Mouse (Mus musculus) G1E (cell line): Measurements from ENCODE around the gene Cenpa. TPM values are rescaled to one million over a fixed set of nuclear protein-coding genes. Genes with fewer than 3 reads are reported as not detected.

Experiments used
- ATAC-seq: 2 replicates; pipeline ENCODE4 v1.8.0; 2016; ENCODE audit warnings: mild to moderate bottlenecking; ENCODE audit not compliant: insufficient number of reproducible peaks, poor library complexity, low FRiP score, severe bottlenecking; ENCODE audit errors: extremely low read depth
- DNase-seq: peaks from one replicate; pipeline ENCODE4 v3.0.0; 2012; ENCODE audit warnings: low spot score
- H3K27me3 ChIP-seq: 2 replicates; pipeline ENCODE4 v1.6.1; 2012; ENCODE audit warnings: mild to moderate bottlenecking, low read length, inconsistent platforms; ENCODE audit not compliant: insufficient read depth
- H3K36me3 ChIP-seq: replicated peaks from 2 replicates; pipeline ENCODE3; 2012; ENCODE audit warnings: mild to moderate bottlenecking, inconsistent platforms
- H3K4me1 ChIP-seq: 2 replicates; pipeline ENCODE4 v1.6.1; 2012; ENCODE audit warnings: low read depth, low read length, inconsistent platforms, mixed read lengths; ENCODE audit not compliant: insufficient read depth
- H3K4me3 ChIP-seq: 2 replicates; pipeline ENCODE4 v1.5.1; 2012; ENCODE audit warnings: low read depth, mild to moderate bottlenecking, inconsistent platforms, low read length, moderate library complexity, mixed read lengths
- H3K9me3 ChIP-seq: replicated peaks from 2 replicates; pipeline ENCODE4 v1.6.1; 2012; ENCODE audit warnings: inconsistent platforms
- CTCF ChIP-seq: IDR thresholded peaks from 2 replicates; pipeline ENCODE4 v1.5.1; 2012; ENCODE audit warnings: low read depth, low read length, inconsistent platforms, mixed read lengths
- GATA1 ChIP-seq: IDR thresholded peaks from 2 replicates; pipeline ENCODE4 v1.6.1; 2012; ENCODE audit warnings: borderline replicate concordance, low read length, inconsistent platforms, mixed read lengths
- GATA2 ChIP-seq: IDR thresholded peaks from 2 replicates; pipeline ENCODE4 v1.6.1; 2012; ENCODE audit warnings: low read depth, low read length, inconsistent platforms, borderline replicate concordance
- POLR2AphosphoS5 ChIP-seq: IDR thresholded peaks from 2 replicates; pipeline ENCODE4 v1.6.1; 2012; ENCODE audit warnings: low read depth, low read length, inconsistent platforms; ENCODE audit not compliant: insufficient replicate concordance
- TAL1 ChIP-seq: conservative IDR thresholded peaks from 2 replicates; pipeline ENCODE4 v1.6.1; 2012; ENCODE audit warnings: low read depth, low read length, inconsistent platforms, mixed read lengths
- polyA plus RNA-seq: library from polyadenylated mRNA; stranded (reverse); fragments of >175 nt; gene quantifications from 2 replicates; pipeline ENCODE4 v1.2.3, GENCODE M21; 2012
- total RNA-seq, 2 experiments: library from RNA; stranded (forward) in 1 of 2; stranded (reverse) in 1 of 2; fragments of 200-1000 nt in 1 of 2; fragments of >200 nt in 1 of 2; fragmentation: Nextera tagmentation in 1 of 2; gene quantifications; 2 replicates each; pipeline ENCODE4 v1.2.3; 2014 to 2017

Cenpa gene
- total and polyA plus RNA-seq, 3 experiments = 113 to 307 (median 203) TPM

- ATAC-seq = no peak
- Histone ChIP-seq H3K4me3 (no peak overlapping the region), H3K9me3 (no peaks in the 10 kb centered on the region; the same call in 1 of the 2 replicates), H3K4me1 (no peaks in the 10 kb centered on the region; the same call in 1 of the 2 replicates), H3K27me3 (peaks cover 16% of the 10 kb centered on the region; the same call in 1 of the 2 replicates), H3K36me3 (no peaks in the 10 kb centered on the region)
- TF ChIP-seq POLR2AphosphoS5 = no peak
- TF ChIP-seq GATA2 = no peak
- TF ChIP-seq CTCF = no peak
- no peak for TF ChIP-seq TAL1
- TF ChIP-seq GATA1 = no peak
- no peak for DNase-seq
These were observed 45.3 kb upstream of the Cenpa start for GRCm38 (mm10) chr5:30621211-30621790.

DNA sequence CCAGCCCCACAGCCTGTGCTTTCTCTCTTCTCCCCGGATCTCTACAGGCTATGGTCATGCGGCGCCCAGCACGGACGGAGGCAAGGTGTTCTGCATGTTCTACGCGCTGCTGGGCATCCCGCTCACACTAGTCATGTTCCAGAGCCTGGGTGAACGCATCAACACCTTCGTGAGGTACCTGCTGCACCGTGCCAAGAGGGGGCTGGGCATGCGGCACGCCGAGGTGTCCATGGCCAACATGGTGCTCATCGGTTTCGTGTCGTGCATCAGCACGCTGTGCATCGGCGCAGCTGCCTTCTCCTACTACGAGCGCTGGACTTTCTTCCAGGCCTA lies 44.8 kb upstream of the Cenpa start:
- ATAC-seq (no peak), DNase-seq (no peak)
- Histone ChIP-seq H3K36me3 (no peaks in the 10 kb centered on the region), H3K27me3 (peaks cover 20% of the 10 kb centered on the region), H3K4me1 (no peaks in the 10 kb centered on the region; the same call in 1 of the 2 replicates), H3K4me3 (no peak overlapping the region; the same call in 1 of the 2 replicates), H3K9me3 (no peaks in the 10 kb centered on the region; the same call in 1 of the 2 replicates)
- TF ChIP-seq TAL1 (no peak), POLR2AphosphoS5 (no peak), CTCF (no peak), GATA2 (no peak), GATA1 (no peak)

DNA sequence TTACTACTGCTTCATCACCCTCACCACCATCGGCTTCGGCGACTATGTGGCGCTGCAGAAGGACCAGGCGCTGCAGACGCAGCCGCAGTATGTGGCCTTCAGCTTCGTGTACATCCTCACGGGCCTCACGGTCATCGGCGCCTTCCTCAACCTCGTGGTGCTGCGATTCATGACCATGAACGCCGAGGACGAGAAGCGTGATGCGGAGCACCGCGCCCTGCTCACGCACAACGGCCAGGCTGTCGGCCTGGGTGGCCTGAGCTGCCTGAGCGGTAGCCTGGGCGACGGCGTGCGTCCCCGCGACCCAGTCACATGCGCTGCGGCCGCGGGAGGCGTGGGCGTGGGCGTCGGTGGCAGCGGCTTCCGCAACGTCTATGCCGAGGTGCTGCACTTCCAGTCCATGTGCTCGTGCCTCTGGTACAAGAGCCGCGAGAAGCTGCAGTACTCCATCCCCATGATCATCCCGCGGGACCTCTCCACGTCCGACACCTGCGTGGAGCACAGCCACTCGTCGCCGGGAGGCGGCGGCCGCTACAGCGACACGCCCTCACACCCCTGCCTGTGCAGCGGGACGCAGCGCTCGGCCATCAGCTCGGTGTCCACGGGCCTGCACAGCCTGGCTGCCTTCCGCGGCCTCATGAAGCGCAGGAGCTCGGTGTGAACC lies 44.3 kb upstream of the Cenpa start:
- ATAC-seq = no peak
- Histone ChIP-seq H3K4me1 (no peaks in the 10 kb centered on the region; the same call in 1 of the 2 replicates), H3K4me3 (no peak overlapping the region; the same call in 1 of the 2 replicates), H3K36me3 (no peaks in the 10 kb centered on the region), H3K27me3 (peaks cover 20% of the 10 kb centered on the region), H3K9me3 (no peaks in the 10 kb centered on the region; the same call in 1 of the 2 replicates)
- no peak for DNase-seq
- TF ChIP-seq GATA2 = no peak
- TF ChIP-seq CTCF = no peak
- no peak for TF ChIP-seq POLR2AphosphoS5
- TF ChIP-seq TAL1 = no peak
- TF ChIP-seq GATA1 = no peak

- H3K36me3 ChIP-seq = no peaks in the 10 kb centered on the region
- H3K9me3 ChIP-seq = no peaks in the 10 kb centered on the region; the same call in 1 of the 2 replicates
- DNase-seq (no peak), ATAC-seq (no peak)
- no peak for TF ChIP-seq CTCF
- no peak for TF ChIP-seq GATA1
- TF ChIP-seq TAL1 = no peak
- no peak for TF ChIP-seq GATA2
- no peak for TF ChIP-seq POLR2AphosphoS5
- H3K4me1 ChIP-seq = no peaks in the 10 kb centered on the region; the same call in 1 of the 2 replicates
- peaks cover 20% of the 10 kb centered on the region for H3K27me3 ChIP-seq
- H3K4me3 ChIP-seq = no peak overlapping the region
These were observed 43.8 kb upstream of the Cenpa start for GRCm38 (mm10) chr5:30622841-30623185.

DNA sequence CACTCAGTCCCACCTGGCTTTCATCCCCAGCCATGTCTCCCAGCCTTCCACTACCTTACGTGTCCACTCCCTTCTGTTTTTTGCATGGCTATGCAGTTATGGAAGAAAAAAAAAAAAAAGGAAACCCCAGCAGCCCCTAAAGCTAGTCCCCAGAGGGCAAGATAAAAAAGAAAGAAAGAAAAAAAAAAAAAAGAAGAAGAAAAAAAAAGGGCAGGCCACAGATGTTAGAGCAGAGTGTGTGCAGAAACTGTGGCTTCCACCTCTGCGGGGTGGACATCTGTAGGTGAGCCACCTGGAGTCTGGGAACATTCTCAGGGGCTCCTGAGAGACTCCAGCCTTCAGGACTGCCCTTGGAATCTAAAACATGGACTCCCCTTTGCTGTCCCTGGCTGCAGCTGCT lies 43.2 kb upstream of the Cenpa start:
- Histone ChIP-seq H3K4me3 (no peak overlapping the region), H3K4me1 (no peaks in the 10 kb centered on the region; the same call in 1 of the 2 replicates), H3K36me3 (no peaks in the 10 kb centered on the region), H3K27me3 (peaks cover 22% of the 10 kb centered on the region), H3K9me3 (no peaks in the 10 kb centered on the region; the same call in 1 of the 2 replicates)
- ATAC-seq (no peak), DNase-seq (no peak)
- no peak for TF ChIP-seq POLR2AphosphoS5
- no peak for TF ChIP-seq TAL1
- TF ChIP-seq GATA2 = no peak
- no peak for TF ChIP-seq CTCF
- no peak for TF ChIP-seq GATA1

DNA sequence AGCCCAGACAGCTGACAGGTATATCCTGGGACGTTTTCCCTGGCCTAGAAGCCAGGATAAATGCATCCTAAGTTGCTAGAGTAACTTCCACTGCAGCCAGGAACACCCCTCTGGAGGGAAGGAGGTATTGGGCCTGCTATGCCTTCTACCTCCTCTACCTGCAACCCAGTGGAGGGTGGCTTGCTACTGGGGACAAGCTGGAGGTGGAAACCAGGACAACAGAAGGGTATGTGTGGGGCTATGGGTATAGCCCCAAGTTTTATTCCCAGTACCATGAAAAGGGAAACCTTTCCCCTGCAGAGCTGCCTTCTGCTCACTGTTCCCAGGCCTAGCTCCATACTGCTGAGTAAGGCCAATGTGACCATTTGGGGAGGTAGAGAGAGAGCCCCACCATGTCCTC lies 42.3 kb upstream of the Cenpa start:
- H3K9me3 ChIP-seq = no peaks in the 10 kb centered on the region; the same call in 1 of the 2 replicates
- TF ChIP-seq GATA2 = no peak
- no peak for TF ChIP-seq CTCF
- no peak overlapping the region for H3K4me3 ChIP-seq
- H3K27me3 ChIP-seq = peaks cover 26% of the 10 kb centered on the region
- no peaks in the 10 kb centered on the region; the same call in 1 of the 2 replicates for H3K4me1 ChIP-seq
- DNase-seq (no peak), ATAC-seq (no peak)
- no peaks in the 10 kb centered on the region for H3K36me3 ChIP-seq
